Mouse (Mus musculus) MEL (cell line): ENCODE measurements at regions not wholly inside any gene's neighbourhood (a gene's known extent, or its start where the extent isn't known, plus 50 kb on each side); places are given as distances from the start of the nearest gene placed in this dataset.

ENCODE experiments used
- DNase-seq: peaks from one replicate; pipeline ENCODE4 v3.0.0; 2011; ENCODE audit warnings: low read depth, low spot score
- H3K27ac ChIP-seq: 2 replicates; pipeline ENCODE4 v1.5.1; 2012; ENCODE audit warnings: low read depth, mild to moderate bottlenecking, control low read depth, low read length, moderate library complexity; ENCODE audit not compliant: control insufficient read depth
- H3K27me3 ChIP-seq, 2 experiments: fragments of 150-350 bp in 1 of 2; sonication (generic) in 1 of 2; 2 replicates each; pipeline ENCODE4 v1.6.1; 2012; ENCODE audit warnings: low read length in 2 of 2, mild to moderate bottlenecking in 2 of 2, improper control_type of control experiment in 1 of 2, moderate library complexity in 1 of 2; ENCODE audit not compliant: insufficient read depth in 2 of 2, control insufficient read depth in 1 of 2
- H3K36me3 ChIP-seq, 2 experiments: 2 replicates each; pipeline ENCODE4 v1.6.1; 2012 to 2014; ENCODE audit warnings: low read length in 2 of 2, improper control_type of control experiment in 1 of 2, inconsistent platforms in 1 of 2, mild to moderate bottlenecking in 1 of 2; ENCODE audit not compliant: insufficient read depth in 2 of 2, control insufficient read depth in 1 of 2
- H3K4me1 ChIP-seq, 2 experiments: fragments of 150-350 bp in 1 of 2; sonication (generic) in 1 of 2; 2 replicates each; pipeline ENCODE4 v1.6.1; 2012; ENCODE audit warnings: low read length in 2 of 2, improper control_type of control experiment in 1 of 2, mild to moderate bottlenecking in 1 of 2; ENCODE audit not compliant: insufficient read depth in 2 of 2, control insufficient read depth in 1 of 2
- H3K4me3 ChIP-seq, 2 experiments: fragments of 150-350 bp in 1 of 2; sonication (generic) in 1 of 2; 2 replicates each; pipeline ENCODE4 v1.5.1; 2012; ENCODE audit warnings: low read depth in 2 of 2, low read length in 2 of 2, mild to moderate bottlenecking in 2 of 2, moderate library complexity in 2 of 2, control low read depth in 1 of 2, improper control_type of control experiment in 1 of 2; ENCODE audit not compliant: control insufficient read depth in 1 of 2, insufficient read depth in 1 of 2
- H3K79me2 ChIP-seq: 2 replicates; pipeline ENCODE4 v1.6.1; 2012; ENCODE audit warnings: mild to moderate bottlenecking, low read length, moderate library complexity; ENCODE audit not compliant: control insufficient read depth, poor library complexity, insufficient read depth
- H3K9ac ChIP-seq: 2 replicates; pipeline ENCODE4 v1.6.1; 2012; ENCODE audit warnings: low read depth, mild to moderate bottlenecking, control low read depth, low read length, moderate library complexity; ENCODE audit not compliant: control insufficient read depth, poor library complexity, severe bottlenecking
- H3K9me3 ChIP-seq: fragments of 150-350 bp; sonication (generic); replicated peaks from 2 replicates; pipeline ENCODE4 v1.6.1; 2012; ENCODE audit warnings: mild to moderate bottlenecking, low read length, improper control_type of control experiment, moderate library complexity; ENCODE audit not compliant: insufficient read depth
- BHLHE40 ChIP-seq: IDR thresholded peaks from 2 replicates; pipeline ENCODE4 v1.6.1; 2012; ENCODE audit warnings: low read depth, mild to moderate bottlenecking, inconsistent platforms, low read length, improper control_type of control experiment, borderline replicate concordance
- CHD1 ChIP-seq: IDR thresholded peaks from 2 replicates; pipeline ENCODE4 v1.6.1; 2012; ENCODE audit warnings: low read depth, mild to moderate bottlenecking, inconsistent platforms, low read length, improper control_type of control experiment
- CHD2 ChIP-seq: IDR thresholded peaks from 2 replicates; pipeline ENCODE4 v1.6.1; 2011; ENCODE audit warnings: low read length, improper control_type of control experiment
- ELF1 ChIP-seq: IDR thresholded peaks from 2 replicates; pipeline ENCODE4 v1.6.1; 2014; ENCODE audit warnings: low read depth, mild to moderate bottlenecking, inconsistent platforms, low read length, improper control_type of control experiment, moderate library complexity
- EP300 ChIP-seq, 2 experiments: IDR thresholded peaks; 2 replicates each; pipeline ENCODE4 v1.6.1; 2011; ENCODE audit warnings: improper control_type of control experiment in 2 of 2, low read length in 2 of 2, low read depth in 1 of 2, mild to moderate bottlenecking in 1 of 2
- ETS1 ChIP-seq: IDR thresholded peaks from 2 replicates; pipeline ENCODE4 v1.6.1; 2012; ENCODE audit warnings: low read depth, mild to moderate bottlenecking, inconsistent platforms, low read length, improper control_type of control experiment, moderate library complexity
- HCFC1 ChIP-seq: IDR thresholded peaks from 2 replicates; pipeline ENCODE4 v1.6.1; 2012; ENCODE audit warnings: low read depth, mild to moderate bottlenecking, inconsistent platforms, low read length, improper control_type of control experiment, moderate library complexity
- JUND ChIP-seq: IDR thresholded peaks from 2 replicates; pipeline ENCODE4 v1.6.1; 2011; ENCODE audit warnings: low read depth, mild to moderate bottlenecking, improper control_type of control experiment, low read length
- KAT2A ChIP-seq: conservative IDR thresholded peaks from 2 replicates; pipeline ENCODE4 v1.6.1; 2012; ENCODE audit warnings: low read depth, low read length, improper control_type of control experiment, inconsistent platforms
- MAFK ChIP-seq: IDR thresholded peaks from 2 replicates; pipeline ENCODE4 v1.6.1; 2011; ENCODE audit warnings: low read depth, mild to moderate bottlenecking, low read length, improper control_type of control experiment, borderline replicate concordance
- MXI1 ChIP-seq: IDR thresholded peaks from 2 replicates; pipeline ENCODE4 v1.6.1; 2011; ENCODE audit warnings: mild to moderate bottlenecking, low read depth, low read length, improper control_type of control experiment
- MYC ChIP-seq: IDR thresholded peaks from 2 replicates; pipeline ENCODE4 v1.6.1; 2011; ENCODE audit warnings: low read depth, mild to moderate bottlenecking, low read length, improper control_type of control experiment, moderate library complexity
- NRF1 ChIP-seq: IDR thresholded peaks from 2 replicates; pipeline ENCODE4 v1.6.1; 2014; ENCODE audit warnings: low read depth, mild to moderate bottlenecking, inconsistent platforms, low read length, improper control_type of control experiment, moderate library complexity; ENCODE audit not compliant: poor library complexity, insufficient read depth, severe bottlenecking
- POLR2A ChIP-seq, 2 experiments: IDR thresholded peaks; 2 replicates each; pipeline ENCODE4 v1.6.1; 2011 to 2012; ENCODE audit warnings: low read length in 2 of 2, mild to moderate bottlenecking in 2 of 2, control low read depth in 1 of 2, improper control_type of control experiment in 1 of 2, low read depth in 1 of 2, moderate library complexity in 1 of 2; ENCODE audit not compliant: control insufficient read depth in 1 of 2, insufficient read depth in 1 of 2, poor library complexity in 1 of 2
- POLR2AphosphoS2 ChIP-seq: IDR thresholded peaks from 2 replicates; pipeline ENCODE4 v1.6.1; 2011; ENCODE audit warnings: low read length, improper control_type of control experiment
- RCOR1 ChIP-seq: IDR thresholded peaks from 2 replicates; pipeline ENCODE4 v1.6.1; 2012; ENCODE audit warnings: low read depth, mild to moderate bottlenecking, inconsistent platforms, low read length, improper control_type of control experiment
- SIN3A ChIP-seq: IDR thresholded peaks from 2 replicates; pipeline ENCODE4 v1.6.1; 2012; ENCODE audit warnings: low read length, improper control_type of control experiment, inconsistent platforms
- SMC3 ChIP-seq: IDR thresholded peaks from 2 replicates; pipeline ENCODE4 v1.6.1; 2011; ENCODE audit warnings: low read depth, low read length, improper control_type of control experiment
- TBP ChIP-seq: IDR thresholded peaks from 2 replicates; pipeline ENCODE4 v1.8.0; 2011; ENCODE audit warnings: low read depth, low read length, improper control_type of control experiment
- USF1 ChIP-seq: IDR thresholded peaks from 2 replicates; pipeline ENCODE4 v1.6.1; 2014; ENCODE audit warnings: low read depth, mild to moderate bottlenecking, inconsistent platforms, low read length, improper control_type of control experiment, moderate library complexity
- ZC3H11A ChIP-seq: IDR thresholded peaks from 2 replicates; pipeline ENCODE4 v1.6.1; 2012; ENCODE audit warnings: low read depth, mild to moderate bottlenecking, inconsistent platforms, low read length, improper control_type of control experiment
- ZKSCAN1 ChIP-seq: IDR thresholded peaks from 2 replicates; pipeline ENCODE4 v1.6.1; 2012; ENCODE audit warnings: low read depth, mild to moderate bottlenecking, inconsistent platforms, low read length, improper control_type of control experiment, moderate library complexity
- ZMIZ1 ChIP-seq: IDR thresholded peaks from 2 replicates; pipeline ENCODE4 v1.6.1; 2012; ENCODE audit warnings: low read depth, mild to moderate bottlenecking, inconsistent platforms, low read length, improper control_type of control experiment, moderate library complexity

GRCm38 (mm10) chr1:177595326-177595914 is 134.2 kb upstream of the 1700016C15Rik start:
- no peaks in the 10 kb centered on the region for H3K36me3 ChIP-seq
- DNase-seq = no peak
- H3K79me2 ChIP-seq = no peaks in the 10 kb centered on the region
- no peaks in the 10 kb centered on the region for H3K4me1 ChIP-seq
- no peak overlapping the region for H3K4me3 ChIP-seq
- H3K9ac ChIP-seq = no peak overlapping the region
- peaks cover 2 to 3% of the 10 kb centered on the region in 2 experiments; a peak in 3 of 4 replicates for H3K27me3 ChIP-seq
- H3K9me3 ChIP-seq = no peaks in the 10 kb centered on the region
- no peak overlapping the region for H3K27ac ChIP-seq
- no peak for TF ChIP-seq USF1
- no peak for TF ChIP-seq ZMIZ1
- no peak for TF ChIP-seq KAT2A
- TF ChIP-seq POLR2AphosphoS2 = no peak
- TF ChIP-seq SIN3A = no peak
- no peak for TF ChIP-seq SMC3
- TF ChIP-seq CHD2 = no peak
- no peak for TF ChIP-seq ETS1
- TF ChIP-seq ZKSCAN1 = no peak
- TF ChIP-seq JUND = no peak
- TF ChIP-seq MXI1 = no peak
- TF ChIP-seq RCOR1 = no peak
- no peak for TF ChIP-seq EP300 (IDR thresholded peaks at IDR 0.05; ENCODE audit: low read depth in 1 of 2, low read length in 2 of 2)
- no peak for TF ChIP-seq BHLHE40
- no peak for TF ChIP-seq TBP
- TF ChIP-seq HCFC1 = no peak
- no peak for TF ChIP-seq MYC
- no peak for TF ChIP-seq CHD1
- no peak for TF ChIP-seq POLR2A (IDR thresholded peaks at IDR 0.05; ENCODE audit: control insufficient read depth in 1 of 2, insufficient read depth in 1 of 2, low read depth in 1 of 2, low read length in 2 of 2, poor library complexity in 1 of 2)
- no peak for TF ChIP-seq NRF1
- TF ChIP-seq, all 39 proteins: peak for 0

- no peaks in the 10 kb centered on the region for H3K4me1 ChIP-seq
- peaks cover 2 to 5% of the 10 kb centered on the region in 2 experiments; a peak in 3 of 4 replicates for H3K27me3 ChIP-seq
- no peaks in the 10 kb centered on the region for H3K9me3 ChIP-seq
- H3K79me2 ChIP-seq = no peaks in the 10 kb centered on the region
- TF ChIP-seq POLR2AphosphoS2 = no peak
- no peak for TF ChIP-seq JUND
- no peak for TF ChIP-seq ELF1
- no peak for TF ChIP-seq ZC3H11A
- TF ChIP-seq MAFK = no peak
- TF ChIP-seq KAT2A = no peak
- TF ChIP-seq RCOR1 = no peak
- DNase-seq = no peak
- H3K36me3 ChIP-seq = no peaks in the 10 kb centered on the region
- H3K27ac ChIP-seq = no peak overlapping the region
- no peak overlapping the region for H3K4me3 ChIP-seq
- no peak overlapping the region for H3K9ac ChIP-seq
These were observed 132.6 kb upstream of the 1700016C15Rik start for GRCm38 (mm10) chr1:177597036-177597435.
